Comparison of ENCODE assay signal across 19 mouse cellular contexts in genomic region chr7:15399147-15399874, GRCm38 (mm10). TPM values are rescaled to one million over a fixed set of nuclear protein-coding genes. Genes with fewer than 3 reads are reported as not detected.
"Had no signal": no experiment of that assay in that cellular context is flagged by ENCODE, and none has a peak within 500 bp of the region (broad histone marks: within the 10 kb centered on the region; RNA-seq: fewer than 3 reads in every experiment).

No protein-coding gene starts in this region.

RNA-seq across cellular contexts. Expression of gene Obox1, which starts 10.6 kb away (rescaled TPM):
- total RNA-seq: megakaryocyte progenitor cell, adult 5-6 weeks had no signal
- polyA plus RNA-seq: liver, postnatal 0 days; lung, adult 2 months; lung, embryonic 15.5 days; lung, postnatal 0 days; macrophage; midbrain, embryonic 11.5 days; midbrain, embryonic 13.5 days; midbrain, embryonic 15.5 days; myocyte; neural tube, embryonic 11.5 days; neural tube, embryonic 13.5 days; neural tube, embryonic 15.5 days; spleen, adult 2 months; stomach, embryonic 15.5 days; stomach, postnatal 0 days; testis, adult 2 months; thymus, adult 2 months; urinary bladder, adult 2 months had no signal

RNA-seq across cellular contexts. Expression of gene Obox2, which starts 10.8 kb away (rescaled TPM):
- total RNA-seq: megakaryocyte progenitor cell, adult 5-6 weeks had no signal
- polyA plus RNA-seq: liver, postnatal 0 days; lung, adult 2 months; lung, embryonic 15.5 days; lung, postnatal 0 days; macrophage; midbrain, embryonic 11.5 days; midbrain, embryonic 13.5 days; midbrain, embryonic 15.5 days; myocyte; neural tube, embryonic 11.5 days; neural tube, embryonic 13.5 days; neural tube, embryonic 15.5 days; spleen, adult 2 months; stomach, embryonic 15.5 days; stomach, postnatal 0 days; testis, adult 2 months; thymus, adult 2 months; urinary bladder, adult 2 months had no signal
